Mouse (Mus musculus) limb, embryonic 10.5 days (tissue): ENCODE data around the gene Coq8b. TPM values are rescaled to one million over a fixed set of nuclear protein-coding genes. Genes with fewer than 3 reads are reported as not detected.
A peak's percentile ranks its signal among the peaks of the same experiment; 100 is the strongest.

Source experiments
- DNase-seq: peaks from one replicate; pipeline ENCODE4 v3.0.0-alpha.2; 2017; ENCODE audit warnings: low spot score
- H3K27ac ChIP-seq: fragments of 300-500 bp; sonication (generic); 2 replicates; pipeline ENCODE4 v1.5.1; 2016; ENCODE audit warnings: mild to moderate bottlenecking
- H3K27me3 ChIP-seq: fragments of 300-500 bp; sonication (generic); 2 replicates; pipeline ENCODE4 v1.6.1; 2016; ENCODE audit warnings: low read depth, mild to moderate bottlenecking; ENCODE audit not compliant: poor library complexity, severe bottlenecking
- H3K36me3 ChIP-seq: fragments of 300-500 bp; sonication (generic); 2 replicates; pipeline ENCODE4 v1.6.1; 2016; ENCODE audit warnings: mild to moderate bottlenecking, moderate library complexity
- H3K4me1 ChIP-seq: fragments of 300-500 bp; sonication (generic); 2 replicates; pipeline ENCODE4 v1.6.1; 2016
- H3K4me3 ChIP-seq: fragments of 300-500 bp; sonication (generic); 2 replicates; pipeline ENCODE4 v1.5.1; 2016; ENCODE audit warnings: mild to moderate bottlenecking, moderate library complexity
- H3K9me3 ChIP-seq: fragments of 300-500 bp; sonication (generic); replicated peaks from 2 replicates; pipeline ENCODE4 v1.6.1; 2016; ENCODE audit warnings: mild to moderate bottlenecking
- WGBS: fragments of 180-500 bp; shearing (Covaris S2); methylation state at CpG from one replicate; pipeline ENCODE4 v1.1.7; 2016; 5-methylcytosine and 5-hydroxymethylcytosine counted together
- polyA plus RNA-seq: library from polyadenylated mRNA; unstranded; fragments of >200 nt; fragmentation: Nextera tagmentation; extraction: Ambion mirVana; gene quantifications from 2 replicates; pipeline ENCODE4 v1.2.1, GENCODE M21; 2016

The Coq8b gene
- polyA plus RNA-seq, 1 experiment from 2014 or later = 16.3 TPM

DNA sequence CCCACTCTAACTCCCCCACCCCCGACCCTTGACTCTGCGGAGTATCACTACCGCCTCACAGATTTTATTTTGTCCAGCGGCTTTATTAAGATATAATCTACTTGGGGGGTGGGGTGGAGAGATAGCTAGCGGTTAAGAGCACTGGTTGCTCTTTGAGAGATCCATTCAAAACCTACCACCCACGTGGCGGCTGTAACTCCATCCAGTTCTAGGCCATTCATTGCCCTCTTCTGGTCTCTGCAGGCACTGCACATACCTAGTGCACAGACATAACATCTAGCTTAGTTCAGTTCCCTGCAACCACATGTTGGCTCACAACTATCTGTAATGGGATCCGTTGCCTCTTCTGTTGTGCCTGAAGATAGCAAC is 52.9 kb downstream of the Coq8b start:
- H3K36me3 ChIP-seq = peaks cover 11% of the 10 kb centered on the region
- peak; percentile 78 for DNase-seq
- 5% methylated on average over 8 of the region's 8 CpGs for WGBS
- H3K27me3 ChIP-seq = peaks cover 23% of the 10 kb centered on the region
- H3K4me3 ChIP-seq = peak overlapping the region; percentile 36
- no peaks in the 10 kb centered on the region for H3K9me3 ChIP-seq
- peaks cover 11% of the 10 kb centered on the region for H3K4me1 ChIP-seq
- peak overlapping the region; percentile 53; the same call in 1 of the 2 replicates for H3K27ac ChIP-seq

- no peak overlapping the region for H3K4me3 ChIP-seq
- peaks cover 11% of the 10 kb centered on the region for H3K4me1 ChIP-seq
- H3K27ac ChIP-seq = no peak overlapping the region
- WGBS = 83% methylated on average over 7 of the region's 7 CpGs
- peaks cover 23% of the 10 kb centered on the region for H3K27me3 ChIP-seq
- H3K9me3 ChIP-seq = no peaks in the 10 kb centered on the region
- H3K36me3 ChIP-seq = no peaks in the 10 kb centered on the region
- no peak for DNase-seq
Observed at GRCm38 (mm10) chr7:27288732-27289131, 55.9 kb downstream of the Coq8b start.

DNA sequence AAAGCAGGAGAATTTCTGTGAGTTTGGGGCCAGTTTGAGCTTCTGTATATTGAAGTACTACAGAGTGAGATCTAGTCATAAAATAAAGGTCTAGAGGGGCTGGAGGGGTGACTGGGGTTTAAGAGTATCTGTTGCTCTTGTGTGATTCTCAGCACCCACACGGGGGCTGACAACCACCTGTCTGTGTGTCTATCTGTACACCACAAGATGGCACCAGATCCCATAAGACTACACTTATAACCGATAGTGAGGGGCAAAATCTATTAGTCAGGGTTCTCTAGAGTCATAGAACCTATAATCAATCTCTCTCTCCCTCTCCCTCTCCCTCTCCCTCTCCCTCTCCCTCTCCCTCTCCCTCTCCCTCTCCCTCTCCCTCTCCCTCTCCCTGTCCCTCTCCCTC is 57.7 kb downstream of the Coq8b start:
- peaks cover under 1% of the 10 kb centered on the region for H3K4me1 ChIP-seq
- no peak overlapping the region for H3K27ac ChIP-seq
- WGBS = 63% methylated on average over 2 of the region's 2 CpGs
- no peak for DNase-seq
- H3K27me3 ChIP-seq = peaks cover 6% of the 10 kb centered on the region
- H3K9me3 ChIP-seq = no peaks in the 10 kb centered on the region
- H3K4me3 ChIP-seq = no peak overlapping the region
- H3K36me3 ChIP-seq = no peaks in the 10 kb centered on the region

DNA sequence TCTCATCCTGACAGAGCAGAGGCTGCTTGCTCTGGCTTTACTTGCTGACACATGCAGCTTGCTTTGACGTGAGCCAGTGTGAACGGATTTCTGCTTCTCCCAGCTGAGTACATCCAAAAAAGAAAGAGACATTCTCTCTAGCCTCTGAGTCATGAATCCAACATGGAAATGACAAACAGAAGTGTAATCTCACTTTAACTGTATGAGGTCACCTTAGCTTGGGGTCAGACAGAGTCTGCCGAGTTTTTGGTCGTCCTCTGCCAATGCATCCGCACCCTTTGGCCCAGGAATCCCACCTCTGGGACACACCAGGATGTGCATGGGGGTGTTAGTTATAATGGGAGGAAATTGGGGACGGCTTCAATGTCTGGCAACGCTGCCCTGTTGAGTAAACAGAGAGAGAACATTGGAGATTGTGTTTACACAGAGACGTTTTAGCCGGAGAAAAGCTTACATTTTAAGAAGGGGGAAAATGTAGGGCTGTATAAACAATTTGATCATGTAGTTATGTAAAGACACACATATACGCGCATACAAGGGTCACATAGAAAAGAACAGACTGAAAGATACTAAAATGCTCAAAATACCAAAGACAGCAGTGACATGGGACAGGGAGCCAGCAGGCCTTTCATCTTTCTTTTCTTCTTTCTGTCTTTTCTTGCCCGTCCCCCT is 59.1 kb downstream of the Coq8b start:
- no peak overlapping the region for H3K4me3 ChIP-seq
- H3K27ac ChIP-seq = no peak overlapping the region
- no peaks in the 10 kb centered on the region for H3K36me3 ChIP-seq
- H3K4me1 ChIP-seq = no peaks in the 10 kb centered on the region
- no peak for DNase-seq
- H3K27me3 ChIP-seq = 0 out of 2 replicates have a peak, but pooled peaks cover under 1% of the 10 kb centered on the region
- 70% methylated on average over 12 of the region's 12 CpGs for whole genome bisulfite sequencing
- no peaks in the 10 kb centered on the region for H3K9me3 ChIP-seq

GRCm38 (mm10) chr7:27295956-27296355 is 63.1 kb downstream of the Coq8b start:
- no peaks in the 10 kb centered on the region for H3K36me3 ChIP-seq
- no peaks in the 10 kb centered on the region for H3K27me3 ChIP-seq
- H3K27ac ChIP-seq = no peak overlapping the region
- WGBS = 84% methylated on average over 4 of the region's 4 CpGs
- H3K9me3 ChIP-seq = no peaks in the 10 kb centered on the region
- no peak for DNase-seq
- H3K4me1 ChIP-seq = no peaks in the 10 kb centered on the region
- H3K4me3 ChIP-seq = no peak overlapping the region

DNA sequence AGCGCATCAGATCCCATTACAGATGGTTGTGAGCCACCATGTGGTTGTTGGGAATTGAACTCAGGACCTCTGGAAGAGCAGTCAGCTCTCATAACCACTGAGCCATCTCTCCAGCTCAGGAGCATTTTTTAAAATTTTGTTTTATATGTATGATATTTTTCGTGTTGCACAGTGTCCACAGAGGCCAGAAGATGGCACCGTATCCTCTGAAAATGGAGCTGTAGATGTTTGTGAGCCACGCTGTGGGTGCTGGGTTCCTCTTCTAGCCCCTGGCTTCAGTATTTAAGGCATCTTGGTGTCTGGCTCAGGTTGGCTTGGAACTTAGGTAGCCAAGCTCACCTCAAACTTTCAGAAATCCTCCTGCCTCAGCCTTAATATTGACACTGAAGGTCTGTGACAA is 63.7 kb downstream of the Coq8b start:
- Histone ChIP-seq H3K27ac (no peak overlapping the region), H3K4me3 (no peak overlapping the region)
- DNase-seq = no peak

GRCm38 (mm10) chr7:27298033-27298610 is 65.3 kb downstream of the Coq8b start:
- WGBS = 90% methylated on average over 16 of the region's 16 CpGs
- Histone ChIP-seq H3K9me3 (no peaks in the 10 kb centered on the region), H3K27me3 (peaks cover 8% of the 10 kb centered on the region; the same call in 1 of the 2 replicates), H3K27ac (no peak overlapping the region), H3K36me3 (no peaks in the 10 kb centered on the region), H3K4me3 (no peak overlapping the region), H3K4me1 (no peaks in the 10 kb centered on the region)
- no peak for DNase-seq

More for the DNA sequence above, 63.7 kb downstream of the Coq8b start:
- 89% methylated on average over 4 of the region's 4 CpGs for WGBS
- H3K27me3 ChIP-seq = no peaks in the 10 kb centered on the region
- H3K36me3 ChIP-seq = no peaks in the 10 kb centered on the region
- H3K4me1 ChIP-seq = no peaks in the 10 kb centered on the region
- no peaks in the 10 kb centered on the region for H3K9me3 ChIP-seq

DNA sequence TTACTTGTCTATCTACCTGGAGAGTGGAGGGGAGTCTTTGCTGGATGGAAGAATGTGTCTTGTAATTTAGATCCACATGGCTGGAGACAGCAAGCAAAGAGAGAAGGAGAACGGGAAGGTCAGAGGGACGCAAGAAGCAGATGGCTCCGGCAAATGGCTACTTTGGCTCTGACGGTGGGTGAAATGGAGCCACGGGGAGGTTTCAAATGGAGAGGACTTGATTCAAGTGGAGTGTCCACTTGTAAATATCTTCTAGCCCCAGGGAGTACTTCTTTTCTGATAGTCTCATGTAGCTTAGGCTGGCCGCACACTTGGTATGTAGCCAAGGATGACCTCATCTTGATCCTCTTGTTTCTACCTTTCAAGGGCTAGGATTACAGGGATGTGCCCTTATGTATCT is 66.0 kb downstream of the Coq8b start:
- Histone ChIP-seq H3K27me3 (peaks cover 15% of the 10 kb centered on the region; the same call in 1 of the 2 replicates), H3K36me3 (no peaks in the 10 kb centered on the region), H3K27ac (no peak overlapping the region), H3K9me3 (no peaks in the 10 kb centered on the region), H3K4me3 (no peak overlapping the region), H3K4me1 (no peaks in the 10 kb centered on the region)
- WGBS = 91% methylated on average over 6 of the region's 6 CpGs
- DNase-seq = no peak

GRCm38 (mm10) chr7:27300351-27300750 is 67.5 kb downstream of the Coq8b start:
- H3K27ac ChIP-seq = no peak overlapping the region
- no peaks in the 10 kb centered on the region for H3K4me1 ChIP-seq
- DNase-seq = no peak
- WGBS = 89% methylated on average over 4 of the region's 4 CpGs
- H3K4me3 ChIP-seq = no peak overlapping the region
- H3K27me3 ChIP-seq = peaks cover 22% of the 10 kb centered on the region
- H3K9me3 ChIP-seq = no peaks in the 10 kb centered on the region
- no peaks in the 10 kb centered on the region for H3K36me3 ChIP-seq

- Histone ChIP-seq H3K36me3 (no peaks in the 10 kb centered on the region), H3K27ac (no peak overlapping the region), H3K9me3 (no peaks in the 10 kb centered on the region), H3K4me1 (no peaks in the 10 kb centered on the region), H3K27me3 (peaks cover 24% of the 10 kb centered on the region), H3K4me3 (no peak overlapping the region)
- no peak for DNase-seq
- 89% methylated on average over 5 of the region's 5 CpGs for WGBS
Observed at GRCm38 (mm10) chr7:27300801-27301200, 68.0 kb downstream of the Coq8b start.

GRCm38 (mm10) chr7:27302172-27302571 is 69.3 kb downstream of the Coq8b start:
- Histone ChIP-seq H3K4me3 (no peak overlapping the region), H3K27me3 (peaks cover 28% of the 10 kb centered on the region), H3K36me3 (no peaks in the 10 kb centered on the region), H3K4me1 (no peaks in the 10 kb centered on the region), H3K9me3 (no peaks in the 10 kb centered on the region), H3K27ac (no peak overlapping the region)
- 11% methylated on average over 11 of the region's 11 CpGs for WGBS
- DNase-seq = peak; percentile 83

- no peaks in the 10 kb centered on the region for H3K36me3 ChIP-seq
- H3K4me1 ChIP-seq = peaks cover 13% of the 10 kb centered on the region
- H3K27ac ChIP-seq = no peak overlapping the region
- 91% methylated on average over 17 of the region's 17 CpGs for WGBS
- no peak overlapping the region for H3K4me3 ChIP-seq
- no peak for DNase-seq
- no peaks in the 10 kb centered on the region for H3K9me3 ChIP-seq
- peaks cover 47% of the 10 kb centered on the region for H3K27me3 ChIP-seq
Observed at GRCm38 (mm10) chr7:27305091-27305730, 72.4 kb downstream of the Coq8b start.
